Mouse (Mus musculus) hindbrain, postnatal 0 days (tissue): ENCODE data around the gene Paf1. TPM values are rescaled to one million over a fixed set of nuclear protein-coding genes. Genes with fewer than 3 reads are reported as not detected.

ENCODE experiments used
- ATAC-seq: fragments of 200-750 bp; cut with Nextera tagmentation; 2 replicates; pipeline ENCODE4 v1.8.0; 2017; ENCODE audit warnings: mild to moderate bottlenecking, moderate TSS enrichment, moderate library complexity
- DNase-seq: peaks from one replicate; pipeline ENCODE4 v3.0.0-alpha.2; 2015; ENCODE audit warnings: low spot score
- H3K27ac ChIP-seq: fragments of 300-500 bp; sonication (generic); 2 replicates; pipeline ENCODE4 v1.5.1; 2014; ENCODE audit warnings: mild to moderate bottlenecking
- H3K27me3 ChIP-seq: fragments of 300-500 bp; sonication (generic); 2 replicates; pipeline ENCODE4 v1.6.1; 2014; ENCODE audit warnings: low read length, mixed read lengths; ENCODE audit not compliant: insufficient read depth
- H3K36me3 ChIP-seq: fragments of 300-500 bp; sonication (generic); 2 replicates; pipeline ENCODE4 v1.6.1; 2014; ENCODE audit warnings: low read length, mixed read lengths; ENCODE audit not compliant: insufficient read depth
- H3K4me1 ChIP-seq: fragments of 300-500 bp; sonication (generic); 2 replicates; pipeline ENCODE4 v1.6.1; 2014; ENCODE audit warnings: antibody characterized with exemption, low read length, mixed read lengths; ENCODE audit not compliant: insufficient read depth
- H3K4me2 ChIP-seq: fragments of 300-500 bp; sonication (generic); 2 replicates; pipeline ENCODE4 v1.6.1; 2014; ENCODE audit warnings: low read depth, mild to moderate bottlenecking, low read length, moderate library complexity, mixed read lengths
- H3K4me3 ChIP-seq: fragments of 300-500 bp; sonication (generic); 2 replicates; pipeline ENCODE4 v1.5.1; 2014; ENCODE audit warnings: low read length
- H3K9ac ChIP-seq: fragments of 300-500 bp; sonication (generic); replicated peaks from 2 replicates; pipeline ENCODE4 v1.6.1; 2014; ENCODE audit warnings: mild to moderate bottlenecking, low read length, moderate library complexity, mixed read lengths
- H3K9me3 ChIP-seq: fragments of 300-500 bp; sonication (generic); 2 replicates; pipeline ENCODE4 v1.6.1; 2016; ENCODE audit warnings: low read length, mixed read lengths
- CTCF ChIP-seq: IDR thresholded peaks from 2 replicates; pipeline ENCODE4 v1.5.1; 2016; ENCODE audit warnings: antibody characterized with exemption, control low read depth, low read depth
- WGBS: fragments of 180-500 bp; shearing (Covaris S2); extraction: QIAGEN DNeasy Blood & Tissue Kit; methylation state at CpG from one replicate; pipeline ENCODE4 v1.1.7; 2014; 5-methylcytosine and 5-hydroxymethylcytosine counted together
- polyA plus RNA-seq: library from polyadenylated mRNA; unstranded; fragments of >200 nt; fragmentation: Nextera tagmentation; extraction: Ambion mirVana; gene quantifications from 2 replicates; pipeline ENCODE4 v1.2.1, GENCODE M21; 2015
- total RNA-seq: library from RNA; depleted of rRNA; stranded (reverse); fragments of >200 nt; gene quantifications from 2 replicates; pipeline ENCODE4 v1.2.3, GENCODE M21; 2014

The Paf1 gene
- total and polyA plus RNA-seq, 2 experiments from 2014 or later: 67.6 to 84.1 TPM

GRCm38 (mm10) chr7:28359854-28360253, 32.9 kb upstream of the Paf1 start:
- ATAC-seq: no peak
- Histone ChIP-seq H3K9ac (no peak overlapping the region), H3K4me2 (no peak overlapping the region), H3K4me1 (no peaks in the 10 kb centered on the region), H3K9me3 (no peaks in the 10 kb centered on the region), H3K36me3 (no peaks in the 10 kb centered on the region), H3K4me3 (no peak overlapping the region), H3K27me3 (no peaks in the 10 kb centered on the region), H3K27ac (no peak overlapping the region)
- no peak for TF ChIP-seq CTCF
- WGBS: 84% methylated on average over 10 of the region's 10 CpGs
- no peak for DNase-seq

GRCm38 (mm10) chr7:28360291-28360690, 32.5 kb upstream of the Paf1 start:
- H3K27me3 ChIP-seq: no peaks in the 10 kb centered on the region
- no peaks in the 10 kb centered on the region for H3K4me1 ChIP-seq
- no peaks in the 10 kb centered on the region for H3K36me3 ChIP-seq
- ATAC-seq (no peak), DNase-seq (no peak)
- H3K27ac ChIP-seq: no peak overlapping the region
- H3K4me2 ChIP-seq: no peak overlapping the region
- TF ChIP-seq CTCF: no peak
- H3K9ac ChIP-seq: no peak overlapping the region
- no peak overlapping the region for H3K4me3 ChIP-seq
- H3K9me3 ChIP-seq: no peaks in the 10 kb centered on the region
- 93% methylated on average over 6 of the region's 6 CpGs for WGBS

- Histone ChIP-seq H3K27me3 (no peaks in the 10 kb centered on the region), H3K4me3 (no peak overlapping the region), H3K9ac (no peak overlapping the region), H3K4me1 (no peaks in the 10 kb centered on the region), H3K36me3 (no peaks in the 10 kb centered on the region), H3K9me3 (no peaks in the 10 kb centered on the region), H3K4me2 (no peak overlapping the region), H3K27ac (no peak overlapping the region)
- 93% methylated on average over 20 of the region's 20 CpGs for WGBS
- ATAC-seq (no peak), DNase-seq (no peak)
- no peak for TF ChIP-seq CTCF
Measured at GRCm38 (mm10) chr7:28361647-28362341, 31.0 kb upstream of the Paf1 start.

GRCm38 (mm10) chr7:28362441-28363060, 30.2 kb upstream of the Paf1 start:
- no peak overlapping the region for H3K4me2 ChIP-seq
- TF ChIP-seq CTCF: no peak
- H3K36me3 ChIP-seq: no peaks in the 10 kb centered on the region
- no peaks in the 10 kb centered on the region for H3K4me1 ChIP-seq
- 84% methylated on average over 15 of the region's 16 CpGs for WGBS
- no peak overlapping the region for H3K27ac ChIP-seq
- H3K9ac ChIP-seq: no peak overlapping the region
- H3K4me3 ChIP-seq: no peak overlapping the region
- H3K27me3 ChIP-seq: no peaks in the 10 kb centered on the region
- no peaks in the 10 kb centered on the region for H3K9me3 ChIP-seq
- DNase-seq (no peak), ATAC-seq (no peak)

GRCm38 (mm10) chr7:28367663-28368275, 25.0 kb upstream of the Paf1 start:
- H3K36me3 ChIP-seq: no peaks in the 10 kb centered on the region
- no peak overlapping the region for H3K4me2 ChIP-seq
- H3K4me1 ChIP-seq: peaks cover 7% of the 10 kb centered on the region; the same call in 1 of the 2 replicates
- 71% methylated on average over 16 of the region's 16 CpGs for WGBS
- no peak for TF ChIP-seq CTCF
- ATAC-seq (no peak), DNase-seq (peak; percentile 49)
- no peaks in the 10 kb centered on the region for H3K27me3 ChIP-seq
- H3K9me3 ChIP-seq: no peaks in the 10 kb centered on the region
- H3K4me3 ChIP-seq: no peak overlapping the region
- H3K27ac ChIP-seq: no peak overlapping the region
- no peak overlapping the region for H3K9ac ChIP-seq

GRCm38 (mm10) chr7:28368276-28368920, 24.4 kb upstream of the Paf1 start:
- Histone ChIP-seq H3K4me1 (peaks cover 7% of the 10 kb centered on the region; the same call in 1 of the 2 replicates), H3K4me3 (no peak overlapping the region), H3K9me3 (no peaks in the 10 kb centered on the region), H3K4me2 (no peak overlapping the region), H3K36me3 (no peaks in the 10 kb centered on the region), H3K9ac (no peak overlapping the region), H3K27me3 (no peaks in the 10 kb centered on the region), H3K27ac (no peak overlapping the region)
- ATAC-seq (no peak), DNase-seq (no peak)
- 87% methylated on average over 16 of the region's 16 CpGs for WGBS
- TF ChIP-seq CTCF: no peak
